Mouse (Mus musculus) MEL (cell line): ENCODE measurements around the gene Fbxo24.
A peak's percentile ranks its signal among the peaks of the same experiment; 100 is the strongest.

Source experiments
- CHD1 ChIP-seq: IDR thresholded peaks from 2 replicates; pipeline ENCODE4 v1.6.1; 2012; ENCODE audit warnings: low read depth, mild to moderate bottlenecking, inconsistent platforms, low read length, improper control_type of control experiment
- CTCF ChIP-seq, 3 experiments: IDR thresholded peaks in 2 of 3; conservative IDR thresholded peaks in 1 of 3; 2 replicates each; pipeline ENCODE4 v1.5.1; 2011 to 2012; ENCODE audit warnings: low read length in 3 of 3, low read depth in 2 of 3, mild to moderate bottlenecking in 2 of 3, improper control_type of control experiment in 1 of 3, inconsistent platforms in 1 of 3, mixed read lengths in 1 of 3, moderate library complexity in 1 of 3; ENCODE audit not compliant: control insufficient read depth in 1 of 3, insufficient read depth in 1 of 3, poor library complexity in 1 of 3, severe bottlenecking in 1 of 3
- MAFK ChIP-seq: IDR thresholded peaks from 2 replicates; pipeline ENCODE4 v1.6.1; 2011; ENCODE audit warnings: low read depth, mild to moderate bottlenecking, low read length, improper control_type of control experiment, borderline replicate concordance
- MAX ChIP-seq: IDR thresholded peaks from 2 replicates; pipeline ENCODE4 v1.6.1; 2011; ENCODE audit warnings: low read length, improper control_type of control experiment
- POLR2AphosphoS2 ChIP-seq: IDR thresholded peaks from 2 replicates; pipeline ENCODE4 v1.6.1; 2011; ENCODE audit warnings: low read length, improper control_type of control experiment
- SIN3A ChIP-seq: IDR thresholded peaks from 2 replicates; pipeline ENCODE4 v1.6.1; 2012; ENCODE audit warnings: low read length, improper control_type of control experiment, inconsistent platforms
- USF1 ChIP-seq: IDR thresholded peaks from 2 replicates; pipeline ENCODE4 v1.6.1; 2014; ENCODE audit warnings: low read depth, mild to moderate bottlenecking, inconsistent platforms, low read length, improper control_type of control experiment, moderate library complexity
- ZC3H11A ChIP-seq: IDR thresholded peaks from 2 replicates; pipeline ENCODE4 v1.6.1; 2012; ENCODE audit warnings: low read depth, mild to moderate bottlenecking, inconsistent platforms, low read length, improper control_type of control experiment

GRCm38 (mm10) chr5:137670240-137670639, 41.4 kb upstream of the Fbxo24 start:
- TF ChIP-seq MAX (no peak), POLR2AphosphoS2 (no peak), CTCF (IDR thresholded peaks at IDR 0.05 in 2 of 3, conservative IDR thresholded peaks at IDR 0.05 in 1 of 3; ENCODE audit: control insufficient read depth in 1 of 3, insufficient read depth in 1 of 3, low read depth in 2 of 3, low read length in 3 of 3, poor library complexity in 1 of 3, severe bottlenecking in 1 of 3) (peak; percentile 36 to 51 (median 46)), CHD1 (no peak), MAFK (no peak), SIN3A (no peak), ZC3H11A (0 out of 2 replicates have a peak, but pooled peaks have one; percentile 8), USF1 (no peak)
